Mouse (Mus musculus): ENCODE measurements around the gene Sftpa1. TPM values are rescaled to one million over a fixed set of nuclear protein-coding genes. Genes with fewer than 3 reads are reported as not detected.

The Sftpa1 gene
- total and polyA plus RNA-seq, 3 experiments: 3.6 TPM; not detected in 2

DNA sequence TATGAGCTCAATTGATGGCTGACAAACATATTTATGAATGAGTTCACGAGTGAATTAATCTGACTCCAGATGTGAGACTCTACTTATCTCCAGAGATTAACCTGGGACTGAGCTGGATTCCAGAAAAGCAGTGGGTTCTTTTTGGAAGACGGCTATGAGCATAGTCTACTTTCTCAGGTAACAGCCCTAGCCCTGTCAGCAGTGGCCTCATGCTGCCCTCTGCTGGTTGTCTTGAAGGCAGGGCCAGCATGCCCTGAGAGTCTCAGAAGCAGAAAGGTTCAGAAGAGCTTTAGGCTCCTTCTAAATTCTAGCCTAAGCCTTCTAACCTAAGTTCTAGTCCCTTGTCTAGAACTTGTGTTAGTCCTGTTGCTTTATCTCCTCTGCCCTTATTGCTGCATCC lies 31.1 kb downstream of the Sftpa1 start:
- TF ChIP-seq POLR2A (IDR thresholded peaks at IDR 0.05; ENCODE audit: insufficient read depth, low read depth, low read length): no peak
- 0 out of 2 replicates have a peak, but pooled peaks have one; percentile 19 for TF ChIP-seq EP300 (IDR thresholded peaks at IDR 0.05; ENCODE audit: insufficient read depth, low read depth, low read length)
- TF ChIP-seq CTCF (IDR thresholded peaks at IDR 0.05): peak; percentile 77
- intact Hi-C loops (cut with DNase I): loop anchor here (2.0 kb wide), 1 partner anchor 70 kb away; no protein-coding TSS in a partner anchor
- WGBS: 11% methylated on average over 2 of the region's 2 CpGs

DNA sequence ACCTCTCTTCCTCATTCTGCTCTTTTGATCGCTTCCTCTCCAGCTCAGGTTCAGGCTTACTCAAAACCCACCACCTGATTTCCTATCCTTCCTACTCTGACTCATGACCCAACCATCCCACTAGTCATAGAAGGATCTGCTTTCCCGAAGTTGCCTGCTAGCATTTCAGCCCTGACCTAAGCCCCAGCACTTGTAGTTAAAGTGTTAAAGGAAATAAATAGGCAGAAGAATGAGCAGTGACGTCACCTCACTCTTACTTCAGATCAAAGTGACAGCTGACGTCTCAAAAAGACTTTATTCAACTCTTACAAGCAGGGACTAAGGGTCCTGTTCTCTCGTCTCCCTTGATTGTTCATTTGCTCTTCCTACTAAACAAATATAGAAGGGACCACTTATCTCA lies 35.7 kb downstream of the Sftpa1 start:
- Histone ChIP-seq H3K27ac (no peak overlapping the region), H3K27me3 (ENCODE audit: control insufficient read depth, insufficient read depth, low read length) (no peaks in the 10 kb centered on the region), H3K36me3 (ENCODE audit: control insufficient read depth, insufficient read depth, low read length) (no peaks in the 10 kb centered on the region), H3K79me2 (replicated peaks; ENCODE audit: control insufficient read depth, insufficient read depth, low read length) (no peaks in the 10 kb centered on the region), H3K9ac (ENCODE audit: low read depth, low read length) (no peak overlapping the region), H3K4me3 (no peak overlapping the region), H3K4me1 (ENCODE audit: control insufficient read depth, insufficient read depth, low read length) (no peaks in the 10 kb centered on the region)
- TF ChIP-seq POLR2A (IDR thresholded peaks at IDR 0.05; ENCODE audit: insufficient read depth, low read depth, low read length) (no peak), EP300 (IDR thresholded peaks at IDR 0.05; ENCODE audit: insufficient read depth, low read depth, low read length) (no peak), CTCF (IDR thresholded peaks at IDR 0.05) (no peak)
- 39% methylated on average over 5 of the region's 5 CpGs for WGBS
- DNase-seq: no peak
- intact Hi-C loops (cut with DNase I): no loop called here

More for the DNA sequence above, 31.1 kb downstream of the Sftpa1 start:
- no peaks in the 10 kb centered on the region for H3K79me2 ChIP-seq (replicated peaks; ENCODE audit: control insufficient read depth, insufficient read depth, low read length)
- no peak overlapping the region for H3K9ac ChIP-seq (ENCODE audit: low read depth, low read length)
- DNase-seq: peak; percentile 14 to 24
- no peaks in the 10 kb centered on the region for H3K36me3 ChIP-seq (ENCODE audit: control insufficient read depth, insufficient read depth, low read length)
- no peak overlapping the region for H3K27ac ChIP-seq
- H3K4me3 ChIP-seq: no peak overlapping the region
- H3K4me1 ChIP-seq (ENCODE audit: control insufficient read depth, insufficient read depth, low read length): no peaks in the 10 kb centered on the region; the same call in 1 of the 2 replicates
- H3K27me3 ChIP-seq (ENCODE audit: control insufficient read depth, insufficient read depth, low read length): no peaks in the 10 kb centered on the region

DNA sequence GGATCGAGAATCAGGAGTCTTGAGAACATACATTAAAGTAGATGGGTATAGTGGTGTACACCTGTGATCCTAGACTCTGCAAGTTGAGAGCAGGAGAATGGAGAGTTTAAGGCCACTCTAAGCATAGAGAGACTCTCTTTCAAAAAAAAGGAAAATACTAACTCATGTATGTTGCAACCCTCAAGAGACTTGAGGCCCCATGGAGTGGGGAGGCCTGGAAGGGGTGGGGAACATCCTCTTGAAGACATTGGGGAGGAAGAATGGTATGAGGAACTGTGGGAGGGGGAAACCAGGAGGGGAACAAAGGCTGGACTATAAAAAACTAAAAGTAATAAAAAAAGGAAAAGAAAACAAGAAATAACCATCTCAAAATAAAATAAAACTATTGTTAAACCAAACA lies 37.0 kb downstream of the Sftpa1 start:
- no peak for DNase-seq
- no peak overlapping the region for H3K9ac ChIP-seq (ENCODE audit: low read depth, low read length)
- TF ChIP-seq EP300 (IDR thresholded peaks at IDR 0.05; ENCODE audit: insufficient read depth, low read depth, low read length) (no peak), CTCF (IDR thresholded peaks at IDR 0.05) (no peak), POLR2A (IDR thresholded peaks at IDR 0.05; ENCODE audit: insufficient read depth, low read depth, low read length) (no peak)
- no peaks in the 10 kb centered on the region for H3K79me2 ChIP-seq (replicated peaks; ENCODE audit: control insufficient read depth, insufficient read depth, low read length)
- H3K4me1 ChIP-seq (ENCODE audit: control insufficient read depth, insufficient read depth, low read length): no peaks in the 10 kb centered on the region
- no peaks in the 10 kb centered on the region for H3K27me3 ChIP-seq (ENCODE audit: control insufficient read depth, insufficient read depth, low read length)
- H3K4me3 ChIP-seq: no peak overlapping the region
- 86% methylated on average over 1 of the region's 1 CpGs for WGBS
- intact Hi-C loops (cut with DNase I): no loop called here
- H3K27ac ChIP-seq: no peak overlapping the region
- H3K36me3 ChIP-seq (ENCODE audit: control insufficient read depth, insufficient read depth, low read length): no peaks in the 10 kb centered on the region

DNA sequence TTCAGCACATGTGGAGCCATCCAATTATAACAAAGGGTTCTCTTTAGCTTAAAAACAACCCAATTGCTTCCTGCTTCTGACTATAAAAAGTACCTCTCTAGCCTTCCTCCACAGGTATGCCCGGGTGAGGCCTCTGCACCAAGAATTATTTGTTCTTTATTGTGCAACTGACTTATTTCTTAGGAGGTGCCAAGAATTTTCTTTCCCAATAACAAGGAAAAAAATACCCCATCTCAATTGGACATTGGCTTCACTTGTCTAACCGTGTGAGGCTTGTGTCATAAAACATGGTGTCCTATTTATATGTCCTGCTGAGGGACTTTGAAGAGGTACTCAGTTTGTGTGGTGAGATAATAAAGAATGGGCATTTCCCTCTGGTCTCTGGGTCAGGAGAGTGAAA lies 38.9 kb downstream of the Sftpa1 start:
- H3K27ac ChIP-seq: no peak overlapping the region
- intact Hi-C loops (cut with DNase I): no loop called here
- H3K4me1 ChIP-seq (ENCODE audit: control insufficient read depth, insufficient read depth, low read length): no peaks in the 10 kb centered on the region

DNA sequence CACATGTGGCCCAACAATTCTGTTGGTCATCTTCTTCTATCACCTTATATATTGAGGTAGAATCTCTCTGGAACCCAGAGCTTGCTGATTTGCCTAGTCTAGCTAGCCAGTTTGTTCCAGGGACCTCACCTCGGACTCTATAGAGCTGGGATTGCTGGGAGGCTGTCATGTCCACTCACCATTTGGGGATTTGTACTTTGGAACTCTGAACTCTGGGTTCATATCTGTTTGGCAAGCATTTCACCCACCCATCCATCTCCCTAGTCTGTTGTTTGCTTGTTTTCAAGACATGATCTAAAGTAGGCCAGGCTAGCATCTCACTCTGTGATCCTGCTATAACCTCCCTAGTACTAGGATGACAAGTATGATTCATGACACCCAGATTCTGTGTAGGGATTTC lies 43.2 kb downstream of the Sftpa1 start:
- Histone ChIP-seq H3K9ac (ENCODE audit: low read depth, low read length) (no peak overlapping the region), H3K4me3 (no peak overlapping the region), H3K4me1 (ENCODE audit: control insufficient read depth, insufficient read depth, low read length) (no peaks in the 10 kb centered on the region), H3K79me2 (replicated peaks; ENCODE audit: control insufficient read depth, insufficient read depth, low read length) (no peaks in the 10 kb centered on the region), H3K27ac (no peak overlapping the region), H3K36me3 (ENCODE audit: control insufficient read depth, insufficient read depth, low read length) (no peaks in the 10 kb centered on the region), H3K27me3 (ENCODE audit: control insufficient read depth, insufficient read depth, low read length) (no peaks in the 10 kb centered on the region)
- TF ChIP-seq CTCF (IDR thresholded peaks at IDR 0.05): no peak
- no peak for TF ChIP-seq POLR2A (IDR thresholded peaks at IDR 0.05; ENCODE audit: insufficient read depth, low read depth, low read length)
- no peak for TF ChIP-seq EP300 (IDR thresholded peaks at IDR 0.05; ENCODE audit: insufficient read depth, low read depth, low read length)
- intact Hi-C loops (cut with DNase I): no loop called here
- no peak for DNase-seq
- 87% methylated on average over 1 of the region's 1 CpGs for WGBS

More for the DNA sequence above, 38.9 kb downstream of the Sftpa1 start:
- Histone ChIP-seq H3K36me3 (ENCODE audit: control insufficient read depth, insufficient read depth, low read length) (no peaks in the 10 kb centered on the region), H3K79me2 (replicated peaks; ENCODE audit: control insufficient read depth, insufficient read depth, low read length) (no peaks in the 10 kb centered on the region), H3K9ac (ENCODE audit: low read depth, low read length) (no peak overlapping the region), H3K27me3 (ENCODE audit: control insufficient read depth, insufficient read depth, low read length) (no peaks in the 10 kb centered on the region), H3K4me3 (no peak overlapping the region)
- TF ChIP-seq POLR2A (IDR thresholded peaks at IDR 0.05; ENCODE audit: insufficient read depth, low read depth, low read length): no peak
- TF ChIP-seq EP300 (IDR thresholded peaks at IDR 0.05; ENCODE audit: insufficient read depth, low read depth, low read length): no peak
- TF ChIP-seq CTCF (IDR thresholded peaks at IDR 0.05): no peak
- no peak for DNase-seq
- 80% methylated on average over 2 of the region's 2 CpGs for WGBS

DNA sequence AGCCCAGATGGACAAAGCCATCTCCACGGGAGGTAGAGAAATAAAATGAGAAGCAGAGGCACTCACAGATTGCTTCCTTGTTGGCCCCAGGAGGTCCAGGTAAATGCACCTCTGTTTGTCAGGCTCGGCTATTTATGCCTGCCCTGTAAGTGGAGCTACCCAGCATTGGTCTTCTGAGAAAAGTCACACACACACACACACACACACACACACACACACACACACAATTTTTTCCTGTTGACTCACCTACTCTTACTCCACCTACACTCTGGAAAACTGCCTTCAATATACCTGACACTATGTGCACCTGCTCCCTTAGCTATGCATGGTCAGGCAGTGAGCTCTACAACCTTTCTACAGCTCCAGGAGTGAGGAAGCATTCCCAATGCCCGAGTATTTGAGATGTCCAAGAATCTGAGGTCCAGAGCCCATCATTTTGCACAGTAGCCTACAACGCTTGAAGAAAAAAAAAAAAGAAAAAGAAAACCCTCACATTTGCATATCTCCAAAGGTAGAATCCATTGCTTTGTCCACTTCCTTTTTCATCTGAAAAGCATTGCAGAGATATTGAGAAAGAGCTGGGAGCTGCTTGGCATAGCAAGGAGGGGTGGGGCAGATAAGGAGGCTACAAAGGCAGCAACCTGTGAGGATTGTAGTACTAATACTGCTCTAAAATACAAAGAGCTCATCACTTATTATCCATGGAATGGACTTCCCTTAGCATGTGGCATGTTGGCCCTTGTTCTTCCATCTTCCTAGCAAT lies 53.7 kb downstream of the Sftpa1 start, which contains the start of gene Sftpd:
TSS of gene Sftpd (minus strand) at position 91 of the 763 bp plus-strand sequence.
- H3K79me2 ChIP-seq (replicated peaks; ENCODE audit: control insufficient read depth, insufficient read depth, low read length): no peaks in the 10 kb centered on the region
- no peaks in the 10 kb centered on the region for H3K27me3 ChIP-seq (ENCODE audit: control insufficient read depth, insufficient read depth, low read length)
- H3K27ac ChIP-seq: no peak within 1 kb of the TSS
- no peaks in the 10 kb centered on the region for H3K4me1 ChIP-seq (ENCODE audit: control insufficient read depth, insufficient read depth, low read length)
- TF ChIP-seq CTCF (IDR thresholded peaks at IDR 0.05): no peak
- TF ChIP-seq EP300 (IDR thresholded peaks at IDR 0.05; ENCODE audit: insufficient read depth, low read depth, low read length): no peak
- no peak for TF ChIP-seq POLR2A (IDR thresholded peaks at IDR 0.05; ENCODE audit: insufficient read depth, low read depth, low read length)
- no peak for DNase-seq
- no peaks in the 10 kb centered on the region for H3K36me3 ChIP-seq (ENCODE audit: control insufficient read depth, insufficient read depth, low read length)
- H3K4me3 ChIP-seq: no peak within 1 kb of the TSS
- H3K9ac ChIP-seq (ENCODE audit: low read depth, low read length): no peak within 1 kb of the TSS
- intact Hi-C loops (cut with DNase I): no loop called here
- WGBS: 75% methylated on average over 4 of the region's 4 CpGs

Other genes starting within 250 kb of the Sftpa1 start
- 1 to 10 TPM in 1 of 2 experiments, under 1 TPM in 1; 0.84 to 1.1 TPM for gene Sh2d4b, start 238.5 kb upstream of the Sftpa1 start, total RNA-seq (2021)
- 0.14 and 0.18 TPM in 2 replicates for gene Sh2d4b, start 238.5 kb upstream of the Sftpa1 start, polyA plus RNA-seq (2012; rRNA removed)
- 10 to 100 TPM; 11.8 to 18.6 TPM for gene Tspan14, start 165.0 kb upstream of the Sftpa1 start, total RNA-seq (2021)
- gene Tspan14, start 165.0 kb upstream of the Sftpa1 start, polyA plus RNA-seq (2012; rRNA removed): 25.7 and 26.4 TPM in 2 replicates
- gene Fam213a, start 118.0 kb upstream of the Sftpa1 start, total RNA-seq (2021): 10 to 100 TPM; 27.1 to 32.4 TPM
- gene Fam213a, start 118.0 kb upstream of the Sftpa1 start, polyA plus RNA-seq (2012; rRNA removed): 13.5 and 16.6 TPM in 2 replicates
- gene Dydc2, start 62.6 kb upstream of the Sftpa1 start, total RNA-seq (2021): not detected
- not detected in 2 replicates for gene Dydc2, start 62.6 kb upstream of the Sftpa1 start, polyA plus RNA-seq (2012; rRNA removed)
- not detected for gene Dydc1, start 58.9 kb upstream of the Sftpa1 start, total RNA-seq (2021)
- gene Dydc1, start 58.9 kb upstream of the Sftpa1 start, polyA plus RNA-seq (2012; rRNA removed): not detected in 2 replicates
- gene Mat1a, start 26.7 kb upstream of the Sftpa1 start, total RNA-seq (2021): not detected
- gene Mat1a, start 26.7 kb upstream of the Sftpa1 start, polyA plus RNA-seq (2012; rRNA removed): 0.21 and 0.82 TPM in 2 replicates
- not detected for gene Mbl1, start 19.7 kb downstream of the Sftpa1 start, total RNA-seq (2021)
- gene Mbl1, start 19.7 kb downstream of the Sftpa1 start, polyA plus RNA-seq (2012; rRNA removed): not detected in 2 replicates
- not detected for gene Sftpd, start 53.4 kb downstream of the Sftpa1 start, total RNA-seq (2021)
- 2.0 TPM in 1 of 2 replicates, not detected in the other for gene Sftpd, start 53.4 kb downstream of the Sftpa1 start, polyA plus RNA-seq (2012; rRNA removed)
- gene Gm2832, start 147.0 kb downstream of the Sftpa1 start, total RNA-seq (2021): not detected
- not detected in 2 replicates for gene Gm2832, start 147.0 kb downstream of the Sftpa1 start, polyA plus RNA-seq (2012; rRNA removed)
- not detected for gene Gm5798, start 216.8 kb downstream of the Sftpa1 start, total RNA-seq (2021)
- not detected in 2 replicates for gene Gm5798, start 216.8 kb downstream of the Sftpa1 start, polyA plus RNA-seq (2012; rRNA removed)

Measured in heart, adult 2 months (tissue).